Mouse (Mus musculus): ENCODE data around the gene Gm6525.

Gm6525 gene

GRCm38 (mm10) chr3:84169393-84170005 lies 4.4 kb upstream of the Gm6525 start:
- DNase-seq (ENCODE audit: low spot score in 2 of 2), result no peak

GRCm38 (mm10) chr3:84172406-84172805 lies 1.5 kb upstream of the Gm6525 start:
- no peak for DNase-seq (ENCODE audit: low spot score in 2 of 2)

GRCm38 (mm10) chr3:84175337-84176315 lies 1.7 kb downstream of the Gm6525 start:
- peak; percentile 34 to 37 for DNase-seq (ENCODE audit: low spot score in 2 of 2)

GRCm38 (mm10) chr3:84177834-84178233 lies 3.9 kb downstream of the Gm6525 start:
- DNase-seq (ENCODE audit: low spot score in 2 of 2), result no peak

- no peak for DNase-seq (ENCODE audit: low spot score in 2 of 2)
These were observed 6.4 kb downstream of the Gm6525 start for GRCm38 (mm10) chr3:84180304-84180703.

GRCm38 (mm10) chr3:84181102-84181501 lies 7.2 kb downstream of the Gm6525 start:
- no peak for DNase-seq (ENCODE audit: low spot score in 2 of 2)

- no peak for DNase-seq (ENCODE audit: low spot score in 2 of 2)
These were observed 7.8 kb downstream of the Gm6525 start for GRCm38 (mm10) chr3:84181717-84182116.

- no peak for DNase-seq (ENCODE audit: low spot score in 2 of 2)
These were observed 15.8 kb downstream of the Gm6525 start for GRCm38 (mm10) chr3:84189629-84190173.

GRCm38 (mm10) chr3:84190513-84191061 lies 16.7 kb downstream of the Gm6525 start:
- DNase-seq (ENCODE audit: low spot score in 2 of 2), result no peak

GRCm38 (mm10) chr3:84191141-84191881 lies 17.4 kb downstream of the Gm6525 start:
- DNase-seq (ENCODE audit: low spot score in 2 of 2), result peak; percentile 36 to 37

GRCm38 (mm10) chr3:84193881-84194280 lies 20.0 kb downstream of the Gm6525 start:
- no peak for DNase-seq (ENCODE audit: low spot score in 2 of 2)

GRCm38 (mm10) chr3:84198229-84198628 lies 24.3 kb downstream of the Gm6525 start:
- DNase-seq (ENCODE audit: low spot score in 2 of 2), result no peak

GRCm38 (mm10) chr3:84199516-84199915 lies 25.6 kb downstream of the Gm6525 start:
- DNase-seq (ENCODE audit: low spot score in 2 of 2), result no peak

- DNase-seq (ENCODE audit: low spot score in 2 of 2), result no peak
These were observed 26.9 kb downstream of the Gm6525 start for GRCm38 (mm10) chr3:84200559-84201420.

GRCm38 (mm10) chr3:84204640-84205039 lies 30.7 kb downstream of the Gm6525 start:
- no peak for DNase-seq (ENCODE audit: low spot score in 2 of 2)

- DNase-seq (ENCODE audit: low spot score in 2 of 2), result no peak
These were observed 31.7 kb downstream of the Gm6525 start for GRCm38 (mm10) chr3:84205650-84206049.

- DNase-seq (ENCODE audit: low spot score in 2 of 2), result no peak
These were observed 32.2 kb downstream of the Gm6525 start for GRCm38 (mm10) chr3:84206106-84206505.

- DNase-seq (ENCODE audit: low spot score in 2 of 2), result no peak
These were observed 33.5 kb downstream of the Gm6525 start for GRCm38 (mm10) chr3:84207366-84207765.

- DNase-seq (ENCODE audit: low spot score in 2 of 2), result no peak
These were observed 34.6 kb downstream of the Gm6525 start for GRCm38 (mm10) chr3:84208475-84208874.

- no peak for DNase-seq (ENCODE audit: low spot score in 2 of 2)
These were observed 35.1 kb downstream of the Gm6525 start for GRCm38 (mm10) chr3:84208917-84209513.

All from urinary bladder, adult 18-20 months (tissue).